Mouse (Mus musculus): ENCODE measurements at regions not wholly inside any gene's neighbourhood (a gene's known extent, or its start where the extent isn't known, plus 50 kb on each side); places are given as distances from the start of the nearest gene placed in this dataset.

- DNase-seq (ENCODE audit: low spot score in 2 of 2), result no peak
Measured at GRCm38 (mm10) chr5:47115882-47116281, 867.1 kb upstream of the Slit2 start.

- DNase-seq (ENCODE audit: low spot score in 2 of 2), result no peak
Measured at GRCm38 (mm10) chr5:47095703-47096102, 887.2 kb upstream of the Slit2 start.

DNA sequence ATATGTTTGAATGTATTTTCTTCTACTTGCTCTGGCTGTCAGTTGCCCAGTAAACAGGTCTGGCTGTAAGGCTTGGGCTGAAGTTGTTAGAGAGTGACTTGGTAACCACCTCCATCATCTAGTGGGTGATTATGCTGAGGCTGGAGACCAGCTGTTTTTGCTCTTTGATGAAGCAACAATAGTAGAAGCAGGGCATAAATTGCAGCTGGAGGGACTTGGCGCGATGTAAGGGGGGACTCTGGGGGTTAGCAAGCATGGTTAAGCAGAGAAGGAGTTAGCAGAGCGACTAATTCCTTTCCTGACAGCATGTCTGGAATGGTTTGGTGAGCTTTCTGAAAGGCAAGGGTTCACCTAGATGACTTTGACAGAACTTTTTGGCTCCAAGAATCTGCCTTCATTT, 930.0 kb upstream of the Slit2 start:
- DNase-seq (ENCODE audit: low spot score in 2 of 2), result peak; percentile 21 to 27

DNA sequence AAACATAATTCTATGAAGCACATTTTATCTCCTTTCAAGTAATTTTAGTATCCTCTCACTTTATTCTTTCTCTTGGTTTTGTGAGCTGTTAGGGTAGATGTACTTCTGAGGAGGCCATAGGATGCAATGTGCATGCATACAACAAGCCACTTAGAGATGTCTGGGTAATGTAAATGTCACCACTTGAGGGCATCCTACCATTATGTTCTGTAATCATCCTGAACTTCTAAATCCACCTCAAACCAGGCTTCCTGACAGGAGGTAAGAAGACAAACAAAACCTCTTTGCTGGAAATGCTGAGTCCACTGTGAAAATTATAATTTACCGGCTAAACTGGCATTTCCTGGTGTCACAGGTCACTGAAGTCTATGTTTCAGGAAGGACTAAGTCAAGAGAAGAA, 946.2 kb upstream of the Slit2 start:
- no peak for DNase-seq (ENCODE audit: low spot score in 2 of 2)

- no peak for DNase-seq (ENCODE audit: low spot score in 2 of 2)
Measured at GRCm38 (mm10) chr5:47034021-47034420, 948.9 kb upstream of the Slit2 start.

GRCm38 (mm10) chr5:47014351-47014750, 968.6 kb upstream of the Slit2 start:
- peak in 1 of 2 experiments; percentile 3 for DNase-seq (ENCODE audit: low spot score in 2 of 2)

DNA sequence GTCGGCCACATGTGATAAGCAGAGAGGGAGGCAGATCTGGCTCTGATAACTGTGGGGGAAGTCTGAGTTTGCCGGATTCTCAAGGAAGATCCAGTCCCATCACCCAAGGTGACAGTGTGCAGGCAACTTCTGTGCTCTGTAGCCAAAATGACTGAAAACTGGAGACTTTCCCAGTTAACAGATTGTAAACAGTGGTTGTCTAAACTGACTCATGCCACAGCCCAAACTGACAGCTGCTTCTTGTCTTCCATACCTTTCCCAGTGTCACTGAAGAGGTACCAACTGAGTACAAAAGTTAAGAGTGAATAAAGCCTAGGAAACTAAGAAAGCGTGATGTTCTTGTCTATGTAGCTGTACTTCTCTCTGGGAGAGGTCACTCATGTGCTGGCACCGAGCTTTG, 990.4 kb upstream of the Slit2 start:
- DNase-seq (ENCODE audit: low spot score in 2 of 2), result no peak

DNA sequence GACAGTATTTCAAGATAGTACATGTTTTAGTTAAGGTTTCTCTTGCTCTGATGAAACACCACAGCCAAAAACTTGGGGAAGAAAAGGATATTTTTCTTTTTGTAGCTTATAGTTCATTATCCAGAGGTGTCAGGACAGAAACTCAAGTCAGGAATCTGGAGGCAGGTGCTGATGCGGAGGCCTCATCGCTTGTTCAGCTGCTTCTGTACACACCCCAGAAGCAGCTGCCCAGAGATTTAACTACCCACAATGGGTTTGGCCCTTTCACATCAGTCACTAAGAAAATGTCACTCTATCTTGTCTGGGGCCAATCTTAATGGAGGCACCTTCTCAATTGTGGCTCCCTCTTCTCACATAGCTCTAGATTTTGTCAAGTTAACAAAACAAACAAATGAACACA, 996.4 kb upstream of the Slit2 start:
- no peak for DNase-seq (ENCODE audit: low spot score in 2 of 2)

- no peak for DNase-seq (ENCODE audit: low spot score in 2 of 2)
Measured at GRCm38 (mm10) chr5:46980326-46980725, 1002.6 kb upstream of the Slit2 start.

DNA sequence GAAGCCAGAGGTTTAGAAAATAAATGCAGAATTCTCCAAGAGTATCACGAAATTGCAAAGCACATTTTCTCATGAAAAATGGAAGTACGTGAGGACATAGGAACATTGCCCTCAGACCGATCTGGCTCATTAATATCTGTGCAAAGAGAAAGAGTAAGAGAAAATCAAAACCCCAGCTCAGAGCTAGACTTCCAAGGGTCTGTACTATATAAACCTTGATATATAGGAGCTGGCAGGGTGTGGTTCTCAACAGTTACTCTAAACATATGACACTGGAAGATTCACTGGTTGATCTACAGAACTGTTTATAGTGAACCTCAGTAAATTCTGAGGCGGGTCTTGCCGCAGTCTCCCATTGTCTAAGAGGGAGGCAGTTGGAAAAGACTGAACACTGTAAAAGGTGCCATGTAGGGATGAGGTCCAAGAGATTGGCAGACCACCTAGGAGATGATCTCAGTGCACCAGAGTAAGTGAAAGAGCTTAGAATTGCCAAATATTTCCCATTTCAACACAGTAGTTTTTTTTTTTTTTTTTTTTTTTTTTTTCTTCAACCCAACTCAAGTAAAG, 1014.0 kb upstream of the Slit2 start:
- no peak for DNase-seq (ENCODE audit: low spot score in 2 of 2)

DNA sequence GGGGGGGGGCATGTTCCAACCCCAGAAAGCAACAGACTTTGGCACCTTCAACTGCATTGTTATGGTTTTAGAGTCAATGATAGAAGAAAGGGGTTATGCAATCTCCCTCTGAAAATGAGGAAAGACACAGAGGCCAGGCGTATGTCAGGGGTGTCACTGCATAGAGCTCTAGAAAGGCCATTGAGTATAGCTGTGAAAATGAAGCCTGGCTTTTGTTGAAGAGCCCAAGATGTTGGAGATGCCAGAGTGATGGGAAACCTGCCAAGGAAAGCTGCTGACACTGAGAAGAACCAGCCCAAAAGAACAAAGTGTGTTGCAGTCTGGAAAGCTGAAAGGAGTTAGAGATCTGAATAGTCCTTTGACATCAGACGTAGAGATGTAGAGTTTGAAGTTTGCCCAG, 1022.2 kb upstream of the Slit2 start:
- no peak for DNase-seq (ENCODE audit: low spot score in 2 of 2)

DNA sequence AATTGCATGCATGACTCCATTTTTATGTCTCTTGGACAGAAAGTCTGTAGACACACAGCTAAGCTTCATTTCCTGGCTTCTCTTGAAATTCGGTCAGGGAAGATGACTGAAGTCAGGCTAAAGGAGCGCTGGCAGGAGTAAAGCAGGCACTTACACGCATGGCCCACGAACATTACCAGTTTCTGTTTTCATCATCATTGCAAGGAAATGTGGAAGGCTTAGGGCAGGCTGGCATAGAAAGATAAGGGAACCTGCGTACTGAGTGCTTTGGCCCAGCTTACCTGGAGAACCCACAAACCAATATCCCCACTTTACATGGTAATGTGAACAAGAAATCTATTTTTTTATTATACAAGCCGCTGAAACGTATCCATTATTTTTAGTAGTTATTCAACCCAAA, 1056.6 kb upstream of the Slit2 start:
- DNase-seq (ENCODE audit: low spot score in 2 of 2), result no peak

DNA sequence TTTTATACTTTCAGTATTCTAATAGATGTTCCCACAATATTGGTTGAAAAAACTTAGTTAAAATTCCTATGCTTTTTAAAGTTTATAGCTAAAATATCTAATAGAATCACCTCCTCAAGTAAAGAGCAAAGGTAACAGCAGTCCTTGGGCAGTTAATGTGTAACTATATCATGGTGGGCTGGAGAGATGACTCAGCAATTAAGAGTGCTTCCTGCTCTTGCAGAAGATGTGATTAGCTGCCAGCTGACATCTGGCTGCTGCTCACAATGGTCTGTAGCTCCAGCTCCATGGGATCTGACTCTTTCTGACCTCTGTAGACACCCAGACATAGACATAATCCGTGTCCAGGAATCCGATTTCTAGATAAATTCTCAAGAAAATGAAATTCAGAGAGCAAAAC, 1044.5 kb upstream of the Lcorl start:
- DNase-seq (ENCODE audit: low spot score in 2 of 2), result no peak

DNA sequence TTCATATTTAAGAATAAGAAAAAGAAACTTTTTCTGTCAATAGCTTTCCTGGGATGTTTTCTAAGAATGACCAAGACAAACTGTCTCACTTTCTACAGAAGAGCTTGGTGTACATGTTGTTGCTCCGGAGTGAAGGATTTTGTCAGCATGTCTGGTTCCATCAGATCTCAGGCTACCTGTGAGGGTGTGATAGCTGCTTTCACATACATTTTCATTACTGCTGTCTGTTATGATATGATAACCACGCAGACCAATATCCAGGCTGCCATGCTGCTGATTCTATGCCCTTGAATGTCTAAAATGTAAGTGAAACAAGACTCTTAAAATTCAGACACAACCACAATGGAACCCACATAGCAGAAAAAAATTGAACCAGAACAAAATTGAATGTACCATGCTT, 1036.6 kb upstream of the Lcorl start:
- no peak for DNase-seq (ENCODE audit: low spot score in 2 of 2)

DNA sequence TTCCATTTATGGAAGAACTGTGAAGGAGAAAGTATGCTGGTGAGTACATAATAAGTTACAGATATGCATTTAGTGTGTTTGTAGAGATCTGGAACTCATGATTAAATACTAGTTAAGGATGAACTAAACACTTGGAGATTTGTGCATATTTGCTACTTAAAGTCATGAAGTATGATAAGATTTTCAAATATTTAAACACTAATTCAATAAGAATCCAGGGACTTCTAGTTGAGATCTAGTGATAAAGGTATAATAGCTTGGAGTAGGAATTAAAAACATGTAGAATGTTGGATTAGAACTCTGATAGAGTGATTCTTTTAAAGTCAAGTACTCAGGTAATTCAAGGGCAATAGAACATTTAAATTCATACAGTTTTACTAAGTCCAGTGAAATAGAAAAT, 1026.5 kb upstream of the Lcorl start:
- DNase-seq (ENCODE audit: low spot score in 2 of 2), result no peak

DNA sequence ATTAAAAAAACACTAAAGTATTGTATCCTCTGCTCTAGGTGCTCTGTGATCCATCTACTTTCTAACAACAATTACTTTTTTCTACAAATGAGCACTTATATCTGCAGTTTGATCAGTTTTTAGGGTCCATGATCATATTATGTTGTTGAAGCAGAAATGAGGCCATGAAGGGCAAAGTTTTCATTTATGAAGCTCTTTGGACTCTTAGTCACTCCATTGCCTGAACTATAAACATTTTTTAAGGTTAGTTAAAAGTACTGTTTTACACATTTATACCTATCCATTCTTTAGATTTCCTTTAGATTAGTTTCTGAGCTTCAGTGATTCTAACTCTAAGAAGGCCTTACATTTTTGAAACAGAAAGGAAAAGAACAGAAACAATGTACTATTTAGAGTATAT, 999.4 kb upstream of the Lcorl start:
- DNase-seq (ENCODE audit: low spot score in 2 of 2), result no peak

DNA sequence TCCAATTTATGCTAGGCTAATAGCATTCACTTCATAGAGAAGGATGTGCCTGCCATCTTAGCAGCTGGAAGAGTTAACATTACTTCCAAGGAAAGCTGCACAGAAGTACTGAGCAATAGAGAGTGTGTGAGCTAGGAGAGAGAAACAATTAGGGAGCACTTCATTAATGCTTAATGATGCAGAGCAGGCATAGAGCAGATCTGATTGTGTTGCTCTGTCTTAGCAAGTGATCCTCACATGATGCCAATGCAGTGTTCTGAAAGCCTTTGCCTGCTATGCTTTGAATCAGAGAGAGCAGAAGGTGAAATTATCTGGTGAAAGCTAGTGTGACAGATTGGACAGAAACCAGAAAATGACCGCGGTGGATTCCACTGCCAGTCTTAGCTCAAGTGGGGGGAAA, 987.8 kb upstream of the Lcorl start:
- no peak for DNase-seq (ENCODE audit: low spot score in 2 of 2)

DNA sequence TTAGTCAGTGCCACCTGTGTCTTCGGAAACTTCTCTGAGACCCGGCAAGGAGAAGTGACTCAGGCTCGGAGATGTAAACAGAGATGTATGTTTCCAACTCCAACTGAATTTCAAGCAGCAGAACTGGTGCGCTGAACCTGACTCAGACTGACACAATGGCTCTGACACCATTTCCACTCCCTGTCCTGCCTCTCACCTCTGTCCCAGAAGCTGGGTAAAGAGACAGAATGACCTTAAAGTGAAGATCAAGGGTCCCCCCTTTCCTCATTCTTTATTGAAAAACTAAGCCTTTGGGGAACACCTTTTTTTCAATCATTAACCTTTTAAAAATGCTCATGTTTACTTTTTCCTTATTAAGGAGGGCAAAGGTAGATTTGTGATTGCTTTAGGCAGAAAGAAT, 979.4 kb upstream of the Lcorl start:
- DNase-seq (ENCODE audit: low spot score in 2 of 2), result no peak

DNA sequence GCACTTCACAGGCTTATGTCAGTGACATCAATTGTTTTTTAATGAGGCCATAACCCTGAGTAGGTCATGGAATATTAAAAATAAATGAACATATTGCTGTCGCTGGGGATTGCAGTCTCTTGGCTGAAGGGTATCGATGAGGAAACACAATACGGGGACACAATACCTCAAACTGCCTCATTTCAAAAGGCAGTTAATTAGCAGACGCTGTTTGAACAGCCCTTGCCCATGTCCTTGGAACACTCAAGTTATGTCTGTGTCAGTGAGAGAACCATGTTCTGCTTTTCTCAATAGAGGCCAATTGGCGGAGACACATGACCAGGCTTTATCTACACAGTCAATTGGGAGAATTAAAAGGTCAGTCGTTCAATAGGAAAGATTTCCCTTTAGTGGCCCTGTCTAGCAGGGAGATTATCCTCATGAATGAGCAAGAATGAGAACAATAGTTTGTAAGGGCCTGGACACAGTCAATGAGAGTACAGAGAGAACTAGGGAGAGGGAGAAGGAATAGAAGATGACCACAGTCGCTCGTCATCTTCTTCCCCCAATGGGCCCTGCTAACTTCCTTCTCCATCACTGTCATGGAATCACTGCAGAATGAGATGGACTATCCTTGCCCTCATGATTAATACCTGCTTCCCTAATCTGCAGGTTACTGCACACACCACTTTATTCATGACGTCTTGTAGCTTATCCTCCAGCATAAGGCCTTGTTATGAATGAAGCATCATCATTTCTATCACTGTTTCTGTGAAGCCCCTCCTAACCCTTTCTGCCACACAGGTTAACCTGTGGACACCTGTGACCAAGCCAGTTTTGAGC, 973.6 kb upstream of the Lcorl start:
- DNase-seq (ENCODE audit: low spot score in 2 of 2), result no peak

DNA sequence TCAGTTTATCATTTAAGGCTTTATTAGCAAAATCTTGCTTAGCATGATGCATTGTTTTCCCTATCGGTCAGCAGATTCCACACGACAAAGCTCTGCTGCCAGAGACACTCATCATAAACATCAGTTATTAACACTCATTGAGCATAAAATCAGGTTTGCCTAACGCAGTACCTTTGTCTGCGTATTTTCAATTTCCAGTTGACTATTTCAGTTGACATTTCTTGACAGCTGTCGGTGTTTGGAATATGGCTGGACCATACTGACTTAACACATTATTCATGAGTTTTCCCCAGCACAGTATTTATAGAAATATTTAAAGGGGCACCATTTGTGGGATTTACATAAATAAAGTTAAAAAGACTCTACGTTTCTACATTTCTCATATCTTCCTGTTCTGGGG, 972.7 kb upstream of the Lcorl start:
- DNase-seq (ENCODE audit: low spot score in 2 of 2), result no peak

- no peak for DNase-seq (ENCODE audit: low spot score in 2 of 2)
Measured at GRCm38 (mm10) chr5:46826381-46826780, 969.0 kb upstream of the Lcorl start.

DNA sequence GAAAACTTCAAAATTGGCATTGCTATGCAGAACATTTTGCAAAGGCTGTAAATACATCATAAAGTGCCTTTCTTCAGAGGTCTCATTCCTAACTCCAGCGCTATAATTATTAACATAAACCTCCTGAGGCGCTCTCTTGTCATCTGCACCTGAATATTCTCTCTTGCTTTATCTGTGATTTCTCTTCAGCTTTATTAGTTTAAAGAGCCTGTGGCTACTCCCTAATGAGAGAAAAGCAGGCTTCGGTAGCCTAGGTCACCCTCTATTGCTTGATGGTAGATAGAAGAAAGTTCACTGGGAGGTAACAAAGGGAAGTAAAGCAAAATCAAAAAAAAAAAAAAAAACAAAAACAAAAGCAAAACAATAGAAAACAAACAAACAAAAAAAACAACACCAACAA, 967.5 kb upstream of the Lcorl start:
- DNase-seq (ENCODE audit: low spot score in 2 of 2), result no peak

DNA sequence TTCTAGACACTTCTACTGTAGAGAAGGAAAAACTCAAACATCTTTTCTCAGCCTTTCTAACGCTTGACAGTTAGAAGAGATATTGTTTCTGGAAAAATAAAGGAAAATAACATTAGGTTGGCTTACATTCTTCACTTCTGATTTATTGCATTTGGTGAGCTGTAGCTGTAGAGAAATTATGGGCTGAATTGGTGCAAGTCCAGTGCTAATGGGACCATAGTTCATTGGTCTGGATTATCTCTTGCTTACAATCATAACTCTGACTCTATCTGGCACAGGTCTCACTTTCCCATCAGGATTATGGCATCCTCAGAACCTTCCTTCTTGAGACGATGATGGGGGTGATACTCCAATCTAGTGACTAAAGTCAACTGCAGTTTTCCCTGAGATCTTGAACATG, 937.7 kb upstream of the Lcorl start:
- DNase-seq (ENCODE audit: low spot score in 2 of 2), result no peak

All from heart, adult 9 months (tissue).